Mouse (Mus musculus) hindbrain, embryonic 13.5 days (tissue): ENCODE measurements at regions not wholly inside any gene's neighbourhood (a gene's known extent, or its start where the extent isn't known, plus 50 kb on each side); places are given as distances from the start of the nearest gene placed in this dataset. TPM values are rescaled to one million over a fixed set of nuclear protein-coding genes. Genes with fewer than 3 reads are reported as not detected.
A peak's percentile ranks its signal among the peaks of the same experiment; 100 is the strongest.

Experiments
- ATAC-seq: fragments of 200-750 bp; cut with Nextera tagmentation; 2 replicates; pipeline ENCODE4 v1.8.0; 2017; ENCODE audit warnings: moderate TSS enrichment; ENCODE audit not compliant: low FRiP score
- H3K27ac ChIP-seq: fragments of 300-500 bp; sonication (generic); 2 replicates; pipeline ENCODE4 v1.5.1; 2015; ENCODE audit warnings: inconsistent platforms, mild to moderate bottlenecking, moderate library complexity
- H3K27me3 ChIP-seq: fragments of 300-500 bp; sonication (generic); 2 replicates; pipeline ENCODE4 v1.6.1; 2015; ENCODE audit warnings: mild to moderate bottlenecking, inconsistent platforms
- H3K36me3 ChIP-seq: fragments of 300-500 bp; sonication (generic); 2 replicates; pipeline ENCODE4 v1.6.1; 2015; ENCODE audit warnings: mild to moderate bottlenecking, inconsistent platforms
- H3K4me1 ChIP-seq: fragments of 300-500 bp; sonication (generic); replicated peaks from 2 replicates; pipeline ENCODE4 v1.6.1; 2015; ENCODE audit warnings: inconsistent platforms
- H3K4me2 ChIP-seq: fragments of 300-500 bp; sonication (generic); 2 replicates; pipeline ENCODE4 v1.6.1; 2015; ENCODE audit warnings: inconsistent platforms, mild to moderate bottlenecking, moderate library complexity
- H3K4me3 ChIP-seq: fragments of 300-500 bp; sonication (generic); 2 replicates; pipeline ENCODE4 v1.5.1; 2015; ENCODE audit warnings: mild to moderate bottlenecking, inconsistent platforms
- H3K9ac ChIP-seq: fragments of 300-500 bp; sonication (generic); 2 replicates; pipeline ENCODE4 v1.6.1; 2015; ENCODE audit warnings: mild to moderate bottlenecking, inconsistent platforms
- H3K9me3 ChIP-seq: fragments of 300-500 bp; sonication (generic); 2 replicates; pipeline ENCODE4 v1.6.1; 2016; ENCODE audit warnings: inconsistent platforms
- WGBS: fragments of 180-500 bp; shearing (Covaris S2); methylation state at CpG from one replicate; pipeline ENCODE4 v1.1.7; 2015; 5-methylcytosine and 5-hydroxymethylcytosine counted together
- microRNA-seq: library from miRNA; unstranded; fragments of <30 nt; microRNA quantifications from one replicate; pipeline ENCODE4, GENCODE M21; 2016

GRCm38 (mm10) chr13:90646356-90646755 is 258.8 kb downstream of the Atp6ap1l start:
- no peak overlapping the region for H3K27ac ChIP-seq
- H3K4me2 ChIP-seq = no peak overlapping the region
- H3K9ac ChIP-seq = no peak overlapping the region
- no peaks in the 10 kb centered on the region for H3K36me3 ChIP-seq
- H3K4me1 ChIP-seq = peaks cover 17% of the 10 kb centered on the region; the same call in 1 of the 2 replicates
- no peak for ATAC-seq
- H3K27me3 ChIP-seq = no peaks in the 10 kb centered on the region
- WGBS = 56% methylated on average over 4 of the region's 4 CpGs
- no peak overlapping the region for H3K4me3 ChIP-seq
- no peaks in the 10 kb centered on the region for H3K9me3 ChIP-seq

- H3K4me2 ChIP-seq = no peak overlapping the region
- H3K9me3 ChIP-seq = no peaks in the 10 kb centered on the region
- H3K9ac ChIP-seq = no peak overlapping the region
- ATAC-seq = no peak; the same call in none of the 2 replicates
- H3K36me3 ChIP-seq = no peaks in the 10 kb centered on the region
- H3K27ac ChIP-seq = no peak overlapping the region
- no peaks in the 10 kb centered on the region for H3K27me3 ChIP-seq
- H3K4me3 ChIP-seq = no peak overlapping the region
- peaks cover 17% of the 10 kb centered on the region; the same call in 1 of the 2 replicates for H3K4me1 ChIP-seq
Measured at GRCm38 (mm10) chr13:90644216-90644615, 260.9 kb downstream of the Atp6ap1l start.

- peaks cover 17% of the 10 kb centered on the region; the same call in 1 of the 2 replicates for H3K4me1 ChIP-seq
- peak; percentile 62 for ATAC-seq
Measured at GRCm38 (mm10) chr13:90643575-90644215, 261.5 kb downstream of the Atp6ap1l start.

GRCm38 (mm10) chr13:90643109-90643508 is 262.0 kb downstream of the Atp6ap1l start:
- no peak overlapping the region for H3K27ac ChIP-seq

More at GRCm38 (mm10) chr13:90643575-90644215, 261.5 kb downstream of the Atp6ap1l start:
- H3K27ac ChIP-seq = no peak overlapping the region
- no peak overlapping the region for H3K4me3 ChIP-seq
- H3K4me2 ChIP-seq = no peak overlapping the region
- H3K9ac ChIP-seq = no peak overlapping the region
- H3K27me3 ChIP-seq = no peaks in the 10 kb centered on the region
- no peaks in the 10 kb centered on the region for H3K9me3 ChIP-seq
- WGBS = 51% methylated on average over 4 of the region's 4 CpGs
- H3K36me3 ChIP-seq = no peaks in the 10 kb centered on the region

GRCm38 (mm10) chr13:90642206-90642823 is 262.8 kb downstream of the Atp6ap1l start:
- no peak overlapping the region for H3K9ac ChIP-seq
- no peaks in the 10 kb centered on the region for H3K9me3 ChIP-seq
- peak overlapping the region; percentile 24; the same call in 1 of the 2 replicates for H3K27ac ChIP-seq
- WGBS = 56% methylated on average over 5 of the region's 5 CpGs
- ATAC-seq = peak; percentile 15; the same call in 1 of the 2 replicates
- no peaks in the 10 kb centered on the region for H3K36me3 ChIP-seq
- no peaks in the 10 kb centered on the region for H3K27me3 ChIP-seq
- no peak overlapping the region for H3K4me3 ChIP-seq
- peaks cover 17% of the 10 kb centered on the region; the same call in 1 of the 2 replicates for H3K4me1 ChIP-seq
- no peak overlapping the region for H3K4me2 ChIP-seq

More at GRCm38 (mm10) chr13:90643109-90643508, 262.0 kb downstream of the Atp6ap1l start:
- no peaks in the 10 kb centered on the region for H3K36me3 ChIP-seq
- no peak overlapping the region for H3K4me2 ChIP-seq
- peak; percentile 76 for ATAC-seq
- H3K9me3 ChIP-seq = no peaks in the 10 kb centered on the region
- H3K27me3 ChIP-seq = no peaks in the 10 kb centered on the region
- WGBS = 20% methylated on average over 4 of the region's 4 CpGs
- no peak overlapping the region for H3K9ac ChIP-seq
- H3K4me1 ChIP-seq = peaks cover 17% of the 10 kb centered on the region; the same call in 1 of the 2 replicates
- H3K4me3 ChIP-seq = no peak overlapping the region

Small RNA genes in the stretch of these regions (microRNA-seq; reads per million reads assigned to microRNA genes)
- not detected for gene Gm44338
